Mouse (Mus musculus): ENCODE data around the gene Tbrg4.

DNA sequence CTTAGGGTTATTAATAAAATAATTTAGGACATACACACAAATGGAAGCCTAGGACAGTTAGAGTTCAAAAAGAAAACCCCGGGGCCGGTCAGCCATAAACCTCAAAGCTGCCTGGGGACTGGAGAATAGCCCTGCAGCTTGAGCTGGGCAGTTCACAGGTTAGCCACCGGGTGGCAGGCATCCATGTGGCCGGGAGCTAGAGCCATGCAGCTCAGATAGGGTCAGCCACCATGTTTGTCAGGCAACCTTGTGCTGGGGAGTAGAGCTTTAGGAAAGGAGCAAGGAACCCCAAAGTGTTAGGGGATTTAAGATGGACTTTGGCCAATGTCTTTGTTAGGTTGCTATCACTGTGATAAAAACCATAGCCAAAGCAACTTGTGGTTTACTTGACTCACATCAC, 2.7 kb upstream of the Tbrg4 start:
- TF ChIP-seq FLI1 (IDR thresholded peaks at IDR 0.05; ENCODE audit: low read length) (no peak), GATA1 (IDR thresholded peaks at IDR 0.05; ENCODE audit: borderline replicate concordance, low read length) (no peak)
